ENCODE assay signal across 9 mouse cellular contexts in genomic region chr5:132113480-132113879, GRCm38 (mm10).
A peak's percentile ranks its signal among the peaks of the same experiment; 100 is the strongest.
DNase-seq lines count a peak whose midpoint lies in the region; ATAC-seq and TF ChIP-seq lines count a peak whose summit lies in the region.
"Had no signal": no experiment of that assay in that cellular context is flagged by ENCODE, and none has a peak within 500 bp of the region (broad histone marks: within the 10 kb centered on the region; RNA-seq: fewer than 3 reads in every experiment).

No protein-coding gene starts in this region.

- H3K27ac ChIP-seq in liver, embryonic 14.5 days: no peak overlapping the region
- no peak overlapping the region for H3K27ac ChIP-seq in liver, embryonic 12.5 days

- WGBS in liver, embryonic 14.5 days (ENCODE audit: insufficient replicate concordance): 69% methylated on average over 7 of the region's 7 CpGs
- WGBS in liver, embryonic 12.5 days (ENCODE audit: insufficient replicate concordance): 75% methylated on average over 7 of the region's 7 CpGs

- H3K4me1 ChIP-seq in liver, embryonic 14.5 days (replicated peaks; ENCODE audit: control insufficient read depth in 2 of 2, insufficient read depth in 2 of 2, low read length in 1 of 2): no peaks in the 10 kb centered on the region
- H3K4me1 ChIP-seq in liver, embryonic 12.5 days: no peaks in the 10 kb centered on the region

- ATAC-seq in cerebellum, adult (ENCODE audit: insufficient number of reproducible peaks, low FRiP score, low TSS enrichment): no peak
- ATAC-seq in liver, embryonic 14.5 days (ENCODE audit: insufficient read depth): no peak
- no peak for ATAC-seq in liver, embryonic 12.5 days

- H3K27me3 ChIP-seq in liver, embryonic 14.5 days (ENCODE audit: control insufficient read depth, insufficient read depth, low read length): no peaks in the 10 kb centered on the region
- H3K27me3 ChIP-seq in liver, embryonic 12.5 days (replicated peaks): no peaks in the 10 kb centered on the region

- H3K9me3 ChIP-seq in liver, embryonic 14.5 days (ENCODE audit: control insufficient read depth, low read length): no peaks in the 10 kb centered on the region
- no peaks in the 10 kb centered on the region for H3K9me3 ChIP-seq in liver, embryonic 12.5 days (replicated peaks)

- no peak overlapping the region for H3K4me3 ChIP-seq in liver, embryonic 14.5 days (ENCODE audit: insufficient read depth in 1 of 2, low read depth in 2 of 2, low read length in 2 of 2)
- no peak overlapping the region for H3K4me3 ChIP-seq in liver, embryonic 12.5 days
- H3K4me3 ChIP-seq: myocyte had no signal

- peak; percentile 11; the same call in 1 of the 2 replicates for TF ChIP-seq CTCF in liver, embryonic 14.5 days (IDR thresholded peaks at IDR 0.05; ENCODE audit: low read depth)

- no peak overlapping the region for H3K4me2 ChIP-seq in liver, embryonic 14.5 days (ENCODE audit: low read depth)
- H3K4me2 ChIP-seq in liver, embryonic 12.5 days: no peak overlapping the region

- TF ChIP-seq EP300 in liver, embryonic 14.5 days (IDR thresholded peaks at IDR 0.05; ENCODE audit: low read depth): no peak

- no peaks in the 10 kb centered on the region for H3K36me3 ChIP-seq in liver, embryonic 14.5 days (replicated peaks; ENCODE audit: control insufficient read depth, insufficient read depth, low read depth)
- H3K36me3 ChIP-seq in liver, embryonic 12.5 days: no peaks in the 10 kb centered on the region

- peak; percentile 11 to 19 for DNase-seq in cerebellum, adult 18-20 months
- no peak for DNase-seq in liver, embryonic 14.5 days (ENCODE audit: low read depth in 3 of 3, low spot score in 3 of 3)
- peak; percentile 32 for DNase-seq in forelimb bud, embryonic 11.5 days (ENCODE audit: low read depth, low spot score)
- peak; percentile 44 to 75 for DNase-seq in left cerebral cortex, adult 9 months (ENCODE audit: low spot score in 2 of 2)
- DNase-seq in natural killer cell, adult 2 months (ENCODE audit: low spot score in 2 of 2): no peak
- DNase-seq in thymus, postnatal 10 days (ENCODE audit: low spot score in 2 of 2): no peak

- no peak overlapping the region for H3K9ac ChIP-seq in liver, embryonic 14.5 days (replicated peaks)
- no peak overlapping the region for H3K9ac ChIP-seq in liver, embryonic 12.5 days

Comparison
In these comparisons a context has a peak if more than half of its experiments do, and no peak if none do; other contexts are left out.
1. DNase-seq: peak in cerebellum, adult 18-20 months (2 of 2), forelimb bud, embryonic 11.5 days (single experiment) and left cerebral cortex, adult 9 months (2 of 2); none in liver, embryonic 14.5 days (0 of 3), natural killer cell, adult 2 months (0 of 2) and thymus, postnatal 10 days (0 of 2).